Mouse (Mus musculus): ENCODE results near the gene Psg21. TPM values are rescaled to one million over a fixed set of nuclear protein-coding genes. Genes with fewer than 3 reads are reported as not detected.

The Psg21 gene
- polyA plus RNA-seq (2015; fragmentation: Illumina TruSeq; extraction: RNeasy Lipid Tissue Mini Kit (QIAGEN cat#74804); ENCODE audit: insufficient read depth, low replicate concordance) = not detected

GRCm38 (mm10) chr7:18656625-18657024 lies at the start of gene Psg21:
Gene Psg21 (minus strand): TSS chr7:18656725.

GRCm38 (mm10) chr7:18686085-18686484 lies 29.6 kb upstream of the Psg21 start, which contains the start of gene Psg20:
Gene Psg20 (minus strand): TSS chr7:18686185.

DNA sequence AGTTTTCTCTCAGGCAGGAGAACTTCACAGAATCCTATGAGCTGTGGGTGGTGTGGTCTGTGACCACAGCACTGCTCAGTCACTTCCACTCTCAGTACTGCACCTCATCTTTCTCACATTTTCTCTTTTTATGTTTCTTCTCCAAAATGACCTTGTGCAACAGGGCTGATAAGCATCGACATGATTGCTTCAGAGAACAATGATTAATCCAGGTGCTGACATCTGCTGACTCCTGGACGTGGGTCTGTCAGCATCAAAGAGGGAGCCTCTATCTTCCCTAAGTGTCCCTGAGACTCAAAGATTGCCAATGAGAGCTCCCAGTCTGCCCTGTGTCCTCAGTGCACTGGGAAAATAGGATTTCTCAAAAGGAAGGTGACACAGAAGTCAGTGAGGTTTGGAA lies 40.1 kb downstream of the Psg21 start, which contains the start of gene Psg23:
TSS of gene Psg23 (minus strand) at position 101 of the 400 bp plus-strand sequence.

Other genes with a start within 250 kb of the Psg21 start
- gene Psg28, start 224.7 kb downstream of the Psg21 start, polyA plus RNA-seq (2015; fragmentation: Illumina TruSeq; extraction: RNeasy Lipid Tissue Mini Kit (QIAGEN cat#74804); ENCODE audit: insufficient read depth, low replicate concordance) = not detected
- gene Psg26, start 172.5 kb downstream of the Psg21 start, polyA plus RNA-seq (2015; fragmentation: Illumina TruSeq; extraction: RNeasy Lipid Tissue Mini Kit (QIAGEN cat#74804); ENCODE audit: insufficient read depth, low replicate concordance) = not detected
- not detected for gene Psg25, start 124.5 kb downstream of the Psg21 start, polyA plus RNA-seq (2015; fragmentation: Illumina TruSeq; extraction: RNeasy Lipid Tissue Mini Kit (QIAGEN cat#74804); ENCODE audit: insufficient read depth, low replicate concordance)
- gene Psg27, start 89.4 kb downstream of the Psg21 start, polyA plus RNA-seq (2015; fragmentation: Illumina TruSeq; extraction: RNeasy Lipid Tissue Mini Kit (QIAGEN cat#74804); ENCODE audit: insufficient read depth, low replicate concordance) = not detected
- not detected for gene Psg23, start 40.2 kb downstream of the Psg21 start, polyA plus RNA-seq (2015; fragmentation: Illumina TruSeq; extraction: RNeasy Lipid Tissue Mini Kit (QIAGEN cat#74804); ENCODE audit: insufficient read depth, low replicate concordance)
- gene Psg20, start 29.5 kb upstream of the Psg21 start, polyA plus RNA-seq (2015; fragmentation: Illumina TruSeq; extraction: RNeasy Lipid Tissue Mini Kit (QIAGEN cat#74804); ENCODE audit: insufficient read depth, low replicate concordance) = not detected
- gene Psg22, start 61.4 kb upstream of the Psg21 start, polyA plus RNA-seq (2015; fragmentation: Illumina TruSeq; extraction: RNeasy Lipid Tissue Mini Kit (QIAGEN cat#74804); ENCODE audit: insufficient read depth, low replicate concordance) = not detected
- not detected for gene Psg19, start 141.8 kb upstream of the Psg21 start, polyA plus RNA-seq (2015; fragmentation: Illumina TruSeq; extraction: RNeasy Lipid Tissue Mini Kit (QIAGEN cat#74804); ENCODE audit: insufficient read depth, low replicate concordance)
- not detected for gene Psg17, start 164.9 kb upstream of the Psg21 start, polyA plus RNA-seq (2015; fragmentation: Illumina TruSeq; extraction: RNeasy Lipid Tissue Mini Kit (QIAGEN cat#74804); ENCODE audit: insufficient read depth, low replicate concordance)
- gene Mill2, start 183.2 kb upstream of the Psg21 start, polyA plus RNA-seq (2015; fragmentation: Illumina TruSeq; extraction: RNeasy Lipid Tissue Mini Kit (QIAGEN cat#74804); ENCODE audit: insufficient read depth, low replicate concordance) = 6.1 TPM
- 28.9 TPM for gene Pglyrp1, start 214.6 kb upstream of the Psg21 start, polyA plus RNA-seq (2015; fragmentation: Illumina TruSeq; extraction: RNeasy Lipid Tissue Mini Kit (QIAGEN cat#74804); ENCODE audit: insufficient read depth, low replicate concordance)

Measured in spleen, adult 10 weeks (tissue).